Mouse (Mus musculus) kidney, adult 2 months (tissue): Measurements from ENCODE around the gene L3mbtl3.

Experiments
- CTCF ChIP-seq: fragments of 200-500 bp; conservative IDR thresholded peaks from 2 replicates; pipeline ENCODE4 v1.5.1; 2011; ENCODE audit warnings: low read depth, mild to moderate bottlenecking, control low read depth, low read length, moderate library complexity, mixed read lengths; ENCODE audit not compliant: insufficient read depth, insufficient read length
- POLR2A ChIP-seq: fragments of 200-500 bp; IDR thresholded peaks from one replicate; pipeline ENCODE4 v1.6.1; 2011; ENCODE audit warnings: low read depth, low read length, control low read depth

DNA sequence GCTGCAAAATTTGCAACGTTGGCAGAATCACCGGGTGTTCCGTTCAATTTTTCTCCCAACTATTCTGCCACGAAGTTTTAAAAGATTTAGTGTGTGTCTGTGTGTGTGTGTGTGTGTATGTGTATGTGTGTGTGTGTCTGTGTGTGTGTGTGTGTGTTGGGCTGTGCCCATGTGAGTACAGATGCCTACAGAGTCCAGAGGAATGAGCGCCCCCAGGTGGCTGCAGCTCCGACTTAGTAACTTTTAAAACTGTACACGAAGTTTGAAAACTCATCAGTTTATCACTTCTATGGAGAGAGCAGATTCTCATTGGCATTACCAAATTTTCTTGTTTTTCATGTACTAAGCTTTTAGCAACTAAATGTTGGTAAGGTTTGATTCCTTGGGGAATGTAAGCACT is 78.1 kb downstream of the L3mbtl3 start:
- TF ChIP-seq CTCF (no peak), POLR2A (no peak)
